Mouse (Mus musculus): Measurements from ENCODE around the gene Mcoln2. TPM values are rescaled to one million over a fixed set of nuclear protein-coding genes. Genes with fewer than 3 reads are reported as not detected.

The Mcoln2 gene
- polyA plus RNA-seq, 1 experiment: 1.9 TPM

DNA sequence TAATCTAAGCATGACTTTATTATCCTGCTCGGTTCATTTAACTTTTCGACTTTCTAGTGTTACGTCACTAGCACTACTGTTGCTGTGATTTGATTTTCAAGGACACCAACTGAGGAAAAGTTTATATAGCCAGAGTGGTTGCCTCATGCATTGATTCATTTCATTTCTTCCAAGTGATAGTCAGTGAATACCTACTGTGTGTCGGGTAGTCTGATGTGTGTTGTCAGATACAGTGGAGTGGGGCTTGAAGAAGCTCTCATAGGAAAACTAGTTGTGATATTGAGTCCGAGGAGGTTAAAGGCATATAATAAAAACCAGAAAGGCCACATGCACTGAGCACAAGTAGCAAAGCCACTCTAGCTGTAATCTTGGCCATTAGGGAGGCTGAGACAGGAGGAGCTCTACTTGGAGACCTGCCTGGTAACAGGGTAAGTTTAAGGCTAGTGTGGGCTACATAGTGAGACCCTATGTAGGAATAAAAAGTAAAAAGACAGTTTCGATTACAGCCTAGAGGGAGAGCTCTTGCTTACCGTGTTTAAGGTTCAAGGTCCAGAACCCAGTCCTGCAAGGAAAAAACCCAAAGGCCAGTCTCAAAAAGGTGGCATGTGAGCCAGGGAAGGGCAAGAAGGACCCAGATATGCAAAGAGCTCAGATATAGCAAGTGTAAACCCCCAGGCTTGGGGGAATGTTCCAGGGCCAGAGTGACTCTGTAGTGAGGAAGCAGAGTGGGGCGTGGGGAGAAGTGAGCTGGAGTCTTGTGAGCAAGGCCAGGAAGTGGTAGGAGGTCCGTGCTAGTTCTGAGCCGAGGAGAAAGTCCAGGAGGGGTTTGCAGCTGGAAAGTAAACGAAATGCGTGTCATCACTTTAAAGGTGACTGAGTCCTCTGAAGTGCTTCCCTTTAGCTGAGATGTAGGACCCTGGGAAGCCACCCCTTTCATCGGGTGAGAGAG is 6.3 kb downstream of the Mcoln2 start:
- Histone ChIP-seq H3K9me3 (no peaks in the 10 kb centered on the region), H3K36me3 (replicated peaks; ENCODE audit: low read length) (no peaks in the 10 kb centered on the region), H3K4me3 (replicated peaks) (peak overlapping the region; percentile 42), H3K27me3 (replicated peaks) (peaks cover 26% of the 10 kb centered on the region), H3K4me1 (peaks cover 32% of the 10 kb centered on the region)
- TF ChIP-seq GATA1 (IDR thresholded peaks at IDR 0.05; ENCODE audit: borderline replicate concordance, low read length) (no peak), FLI1 (IDR thresholded peaks at IDR 0.05; ENCODE audit: low read length) (no peak)

DNA sequence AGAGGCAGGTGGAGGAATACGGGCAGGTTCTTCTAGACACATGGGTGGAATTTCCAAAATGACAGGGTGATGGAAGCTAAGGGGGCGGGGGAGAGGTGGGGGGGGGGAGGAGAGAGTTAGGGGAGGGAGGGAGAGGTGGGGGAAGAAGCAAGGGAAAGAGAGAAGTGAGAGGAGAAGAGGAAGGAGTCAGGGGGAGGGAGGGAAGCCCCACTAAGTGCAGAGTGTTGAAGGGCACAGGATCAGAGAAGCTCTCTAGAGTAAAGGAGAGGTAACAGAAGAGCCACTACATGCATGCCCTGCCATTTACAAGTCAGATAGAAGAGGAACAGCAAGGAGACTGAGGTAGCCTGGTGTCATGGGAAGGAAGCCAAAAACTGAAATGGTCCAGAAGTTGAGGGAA is 7.2 kb downstream of the Mcoln2 start:
- H3K4me3 ChIP-seq (replicated peaks): peak overlapping the region; percentile 42
- H3K36me3 ChIP-seq (replicated peaks; ENCODE audit: low read length): no peaks in the 10 kb centered on the region
- TF ChIP-seq FLI1 (IDR thresholded peaks at IDR 0.05; ENCODE audit: low read length) (no peak), GATA1 (IDR thresholded peaks at IDR 0.05; ENCODE audit: borderline replicate concordance, low read length) (no peak)
- 0 out of 2 replicates have a peak, but pooled peaks cover 3% of the 10 kb centered on the region for H3K9me3 ChIP-seq
- H3K4me1 ChIP-seq: peaks cover 32% of the 10 kb centered on the region
- peaks cover 18% of the 10 kb centered on the region for H3K27me3 ChIP-seq (replicated peaks)

DNA sequence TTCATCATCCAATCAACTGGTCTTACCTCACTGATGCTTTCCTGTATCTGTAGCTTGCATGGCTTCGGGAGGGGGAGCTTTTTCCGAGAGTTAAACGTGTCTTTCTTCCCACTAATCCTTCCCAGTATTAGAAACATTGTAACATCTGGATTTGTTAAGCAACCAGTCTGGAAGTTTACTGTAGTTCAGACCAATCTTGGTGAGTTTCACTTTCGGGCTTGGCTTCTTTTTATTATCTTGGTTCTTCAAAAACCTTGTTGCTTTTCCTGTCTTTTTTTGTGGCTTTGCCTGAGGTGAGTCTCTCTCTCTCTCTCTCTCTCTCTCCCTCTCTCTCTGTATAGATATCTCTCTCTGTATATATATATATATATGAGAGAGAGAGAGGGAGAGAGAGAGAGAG is 8.4 kb downstream of the Mcoln2 start:
- Histone ChIP-seq H3K27me3 (replicated peaks) (peaks cover 11% of the 10 kb centered on the region), H3K4me1 (peaks cover 29% of the 10 kb centered on the region), H3K4me3 (replicated peaks) (no peak overlapping the region), H3K36me3 (replicated peaks; ENCODE audit: low read length) (no peaks in the 10 kb centered on the region), H3K9me3 (0 out of 2 replicates have a peak, but pooled peaks cover 6% of the 10 kb centered on the region)
- TF ChIP-seq GATA1 (IDR thresholded peaks at IDR 0.05; ENCODE audit: borderline replicate concordance, low read length) (no peak), FLI1 (IDR thresholded peaks at IDR 0.05; ENCODE audit: low read length) (no peak)

DNA sequence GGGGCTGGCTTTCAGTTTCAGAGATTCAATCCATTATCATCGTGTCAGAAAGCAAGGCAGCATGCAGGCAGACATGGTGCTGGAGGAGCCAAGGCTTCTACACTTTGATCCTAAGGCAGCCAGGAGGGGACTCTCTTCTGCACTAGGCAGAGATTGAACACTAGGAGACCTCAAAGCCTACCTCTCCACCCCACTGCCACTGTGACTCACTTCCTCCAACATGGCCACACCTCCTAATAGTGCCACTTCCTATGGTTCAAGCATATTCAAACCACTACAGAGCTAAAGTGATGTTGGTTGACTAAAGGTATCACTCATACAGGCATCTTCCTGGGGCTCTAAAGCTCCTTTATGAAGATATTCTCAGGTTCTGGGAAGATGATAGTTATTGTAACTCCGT is 9.7 kb downstream of the Mcoln2 start:
- Histone ChIP-seq H3K36me3 (replicated peaks; ENCODE audit: low read length) (no peaks in the 10 kb centered on the region), H3K9me3 (0 out of 2 replicates have a peak, but pooled peaks cover 6% of the 10 kb centered on the region), H3K27me3 (replicated peaks) (peaks cover 9% of the 10 kb centered on the region), H3K4me1 (peaks cover 19% of the 10 kb centered on the region), H3K4me3 (replicated peaks) (no peak overlapping the region)
- no peak for TF ChIP-seq GATA1 (IDR thresholded peaks at IDR 0.05; ENCODE audit: borderline replicate concordance, low read length)
- no peak for TF ChIP-seq FLI1 (IDR thresholded peaks at IDR 0.05; ENCODE audit: low read length)

DNA sequence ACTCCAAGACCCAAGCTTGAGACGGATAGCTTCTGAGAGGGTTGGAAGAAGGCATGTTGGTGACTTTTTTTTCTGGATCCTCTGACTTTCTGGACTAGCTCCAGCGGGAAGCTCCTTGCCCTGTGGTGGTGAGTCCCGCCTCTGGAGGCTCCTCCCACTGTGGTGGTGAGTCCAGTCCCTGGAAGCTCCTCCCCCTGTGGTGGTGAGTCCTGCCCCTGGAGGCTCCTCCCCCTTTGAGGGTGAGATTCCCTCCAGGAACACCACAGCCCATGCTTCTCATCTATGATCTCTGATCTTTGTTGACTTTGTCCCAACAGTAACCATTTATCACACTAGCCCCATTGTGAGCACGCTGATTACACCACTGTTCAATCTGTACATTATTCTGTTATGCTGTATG is 12.6 kb downstream of the Mcoln2 start:
- no peak for TF ChIP-seq FLI1 (IDR thresholded peaks at IDR 0.05; ENCODE audit: low read length)
- TF ChIP-seq GATA1 (IDR thresholded peaks at IDR 0.05; ENCODE audit: borderline replicate concordance, low read length): no peak
- peaks cover 3% of the 10 kb centered on the region for H3K27me3 ChIP-seq (replicated peaks)
- H3K36me3 ChIP-seq (replicated peaks; ENCODE audit: low read length): no peaks in the 10 kb centered on the region
- no peak overlapping the region for H3K4me3 ChIP-seq (replicated peaks)
- peaks cover 12% of the 10 kb centered on the region for H3K9me3 ChIP-seq
- peaks cover 8% of the 10 kb centered on the region; the same call in 1 of the 2 replicates for H3K4me1 ChIP-seq

DNA sequence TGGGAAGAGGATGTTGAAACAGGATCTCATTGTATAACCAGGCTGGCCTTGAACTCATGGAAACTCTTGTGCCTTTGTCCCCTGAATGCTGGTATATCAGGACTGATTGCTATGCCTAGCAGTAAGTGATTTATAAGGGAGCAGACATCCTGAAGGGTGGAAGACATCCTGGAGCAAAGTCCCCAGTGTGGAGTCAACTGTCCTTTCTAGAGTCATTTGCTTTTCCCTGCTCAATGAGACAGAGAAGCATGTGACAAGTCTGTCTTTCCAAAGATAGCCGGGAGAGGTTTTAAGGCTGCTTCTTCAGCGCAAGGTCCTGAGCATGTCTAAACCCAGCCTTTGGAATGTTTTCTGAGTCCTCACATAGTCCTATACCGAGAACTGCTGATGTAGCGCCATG is 19.7 kb downstream of the Mcoln2 start:
- peaks cover 9% of the 10 kb centered on the region for H3K9me3 ChIP-seq
- H3K4me3 ChIP-seq (replicated peaks): no peak overlapping the region
- no peak for TF ChIP-seq FLI1 (IDR thresholded peaks at IDR 0.05; ENCODE audit: low read length)
- H3K36me3 ChIP-seq (replicated peaks; ENCODE audit: low read length): no peaks in the 10 kb centered on the region
- H3K27me3 ChIP-seq (replicated peaks): peaks cover 8% of the 10 kb centered on the region
- peaks cover 14% of the 10 kb centered on the region for H3K4me1 ChIP-seq

DNA sequence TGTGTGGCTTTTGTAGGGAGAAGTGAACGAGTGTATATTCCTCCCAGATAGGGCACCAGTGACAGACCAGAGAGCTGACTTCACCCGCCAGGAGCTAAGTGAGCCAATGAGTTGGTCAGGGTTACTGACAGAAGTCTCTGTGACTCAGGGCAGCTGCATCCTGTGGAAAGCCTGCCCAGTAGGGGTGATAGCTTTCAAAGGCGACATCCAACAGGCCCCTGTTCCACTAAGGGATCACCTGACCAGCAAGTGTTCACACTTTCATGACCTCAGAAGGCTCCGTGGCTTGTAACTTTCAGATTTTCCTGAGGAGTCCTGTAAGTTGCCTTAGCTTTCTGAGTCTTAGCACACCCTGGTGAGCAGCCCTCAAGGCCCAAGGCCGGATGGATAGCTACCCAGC is 23.4 kb downstream of the Mcoln2 start:
- peaks cover 20% of the 10 kb centered on the region for H3K4me1 ChIP-seq
- TF ChIP-seq FLI1 (IDR thresholded peaks at IDR 0.05; ENCODE audit: low read length) (no peak), GATA1 (IDR thresholded peaks at IDR 0.05; ENCODE audit: borderline replicate concordance, low read length) (no peak)
- no peaks in the 10 kb centered on the region for H3K36me3 ChIP-seq (replicated peaks; ENCODE audit: low read length)
- H3K9me3 ChIP-seq: 0 out of 2 replicates have a peak, but pooled peaks cover 3% of the 10 kb centered on the region
- no peak overlapping the region for H3K4me3 ChIP-seq (replicated peaks)
- peaks cover 29% of the 10 kb centered on the region for H3K27me3 ChIP-seq (replicated peaks)

DNA sequence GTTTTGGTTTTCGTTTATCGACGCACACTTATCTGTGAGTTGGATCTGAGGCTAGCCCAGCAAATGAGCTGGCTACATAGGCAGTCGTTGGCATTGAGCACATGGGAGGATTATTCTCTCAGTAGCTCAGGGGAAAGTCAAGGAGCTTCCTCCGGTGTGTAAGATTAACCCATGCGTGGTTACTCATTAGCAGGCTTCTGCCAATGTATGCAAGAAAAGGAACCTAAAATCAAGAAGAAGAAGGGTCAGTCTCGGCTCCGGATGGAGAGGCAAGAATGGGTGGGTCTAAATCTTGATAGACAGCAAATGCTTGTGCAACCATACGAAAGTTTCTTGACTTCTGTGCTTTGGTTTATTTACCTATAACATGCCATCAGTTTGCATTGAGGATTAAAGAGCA is 24.6 kb downstream of the Mcoln2 start:
- Histone ChIP-seq H3K9me3 (0 out of 2 replicates have a peak, but pooled peaks cover 3% of the 10 kb centered on the region), H3K4me3 (replicated peaks) (no peak overlapping the region), H3K36me3 (replicated peaks; ENCODE audit: low read length) (no peaks in the 10 kb centered on the region), H3K27me3 (replicated peaks) (peaks cover 33% of the 10 kb centered on the region), H3K4me1 (peaks cover 23% of the 10 kb centered on the region)
- TF ChIP-seq GATA1 (IDR thresholded peaks at IDR 0.05; ENCODE audit: borderline replicate concordance, low read length): no peak
- TF ChIP-seq FLI1 (IDR thresholded peaks at IDR 0.05; ENCODE audit: low read length): no peak

DNA sequence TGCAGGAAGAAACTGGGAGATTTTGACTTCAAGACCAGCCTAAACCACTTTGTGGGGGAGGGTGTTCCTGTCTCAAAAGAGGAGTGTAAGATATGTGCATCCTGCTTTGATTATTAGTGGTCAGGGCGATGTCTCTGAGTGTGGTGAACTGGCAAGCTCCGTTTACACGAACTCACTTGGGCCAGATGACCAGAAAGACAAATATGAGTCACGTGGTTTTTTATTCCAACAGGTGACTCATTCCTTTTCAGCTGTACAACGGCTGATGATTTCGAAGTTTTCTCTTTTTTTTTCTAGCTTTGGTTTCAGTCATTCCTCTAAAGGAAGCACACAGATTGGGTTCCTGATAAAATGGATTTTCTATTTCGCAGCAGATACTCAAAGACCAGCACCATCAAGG is 27.7 kb downstream of the Mcoln2 start:
- Histone ChIP-seq H3K27me3 (replicated peaks) (peaks cover 35% of the 10 kb centered on the region), H3K4me3 (replicated peaks) (peak overlapping the region; percentile 70), H3K4me1 (peaks cover 12% of the 10 kb centered on the region), H3K36me3 (replicated peaks; ENCODE audit: low read length) (no peaks in the 10 kb centered on the region), H3K9me3 (no peaks in the 10 kb centered on the region)
- no peak for TF ChIP-seq FLI1 (IDR thresholded peaks at IDR 0.05; ENCODE audit: low read length)
- TF ChIP-seq GATA1 (IDR thresholded peaks at IDR 0.05; ENCODE audit: borderline replicate concordance, low read length): no peak
